Mouse (Mus musculus): ENCODE data around the gene Grasp. TPM values are rescaled to one million over a fixed set of nuclear protein-coding genes. Genes with fewer than 3 reads are reported as not detected.

Gene Grasp
- polyA plus RNA-seq, 1 experiment from 2014 or later, result 7.9 TPM

Small RNAs within 50 kb of the gene (microRNA-seq; reads per million reads assigned to microRNA genes)
- gene Mir6962, result 1.6 reads per million

Other genes with a start within 250 kb of the Grasp start
- not detected in 2 replicates for gene Gm47841, start 176.8 kb upstream of the Grasp start, polyA plus RNA-seq (2016; fragmentation: Nextera tagmentation; extraction: Ambion mirVana)
- gene Fignl2, start 145.6 kb upstream of the Grasp start, polyA plus RNA-seq (2016; fragmentation: Nextera tagmentation; extraction: Ambion mirVana), result 0.38 and 0.56 TPM in 2 replicates
- not detected in 2 replicates for gene Ankrd33, start 108.4 kb upstream of the Grasp start, polyA plus RNA-seq (2016; fragmentation: Nextera tagmentation; extraction: Ambion mirVana)
- gene Acvrl1, start 95.7 kb upstream of the Grasp start, polyA plus RNA-seq (2016; fragmentation: Nextera tagmentation; extraction: Ambion mirVana), result 7.3 and 7.4 TPM in 2 replicates
- 7.3 and 8.2 TPM in 2 replicates for gene Acvr1b, start 50.1 kb upstream of the Grasp start, polyA plus RNA-seq (2016; fragmentation: Nextera tagmentation; extraction: Ambion mirVana)
- 5.5 and 7.0 TPM in 2 replicates for gene Nr4a1, start 30.1 kb downstream of the Grasp start, polyA plus RNA-seq (2016; fragmentation: Nextera tagmentation; extraction: Ambion mirVana)
- 66.9 and 67.4 TPM in 2 replicates for gene Atg101, start 60.1 kb downstream of the Grasp start, polyA plus RNA-seq (2016; fragmentation: Nextera tagmentation; extraction: Ambion mirVana)
- gene 6030408B16Rik, start 69.0 kb downstream of the Grasp start, polyA plus RNA-seq (2016; fragmentation: Nextera tagmentation; extraction: Ambion mirVana), result 4.5 and 4.7 TPM in 2 replicates
- 0.09 and 0.26 TPM in 2 replicates for gene Krt80, start 146.0 kb downstream of the Grasp start, polyA plus RNA-seq (2016; fragmentation: Nextera tagmentation; extraction: Ambion mirVana)
- gene Krt7, start 186.9 kb downstream of the Grasp start, polyA plus RNA-seq (2016; fragmentation: Nextera tagmentation; extraction: Ambion mirVana), result 21.2 and 24.3 TPM in 2 replicates
- gene Krt87, start 214.6 kb downstream of the Grasp start, polyA plus RNA-seq (2016; fragmentation: Nextera tagmentation; extraction: Ambion mirVana), result 0.29 and 0.56 TPM in 2 replicates
- not detected in 2 replicates for gene Krt88, start 223.6 kb downstream of the Grasp start, polyA plus RNA-seq (2016; fragmentation: Nextera tagmentation; extraction: Ambion mirVana)
- not detected in 2 replicates for gene Krt81, start 239.6 kb downstream of the Grasp start, polyA plus RNA-seq (2016; fragmentation: Nextera tagmentation; extraction: Ambion mirVana)
- gene Krt86, start 249.3 kb downstream of the Grasp start, polyA plus RNA-seq (2016; fragmentation: Nextera tagmentation; extraction: Ambion mirVana), result not detected in 2 replicates